Mouse (Mus musculus) liver, adult 2 months (tissue): Measurements from ENCODE around the gene Gm7903. TPM values are rescaled to one million over a fixed set of nuclear protein-coding genes. Genes with fewer than 3 reads are reported as not detected.

Source experiments
- polyA plus RNA-seq: library from polyadenylated mRNA; depleted of rRNA; stranded (reverse); fragments of >200 nt; gene quantifications from 2 replicates; pipeline ENCODE4 v1.2.3, GENCODE M21; 2012; rRNA removed
- total RNA-seq: library from RNA; depleted of rRNA; stranded (reverse); fragments of >200 nt; gene quantifications from 2 replicates; pipeline ENCODE4 v1.2.3, GENCODE M21; 2014; rRNA removed

Gene Gm7903
- total and polyA plus RNA-seq, 2 experiments: not detected

Other genes starting within 250 kb of the Gm7903 start
- gene Tceal6, start 223.1 kb upstream of the Gm7903 start, total RNA-seq: not detected in 2 replicates
- not detected in 2 replicates for gene Tceal6, start 223.1 kb upstream of the Gm7903 start, polyA plus RNA-seq
- not detected in 2 replicates for gene Pramel3, start 131.5 kb upstream of the Gm7903 start, total RNA-seq
- not detected in 2 replicates for gene Pramel3, start 131.5 kb upstream of the Gm7903 start, polyA plus RNA-seq
- not detected in 2 replicates for gene Gm5128, start 60.6 kb upstream of the Gm7903 start, total RNA-seq
- not detected in 2 replicates for gene Gm5128, start 60.6 kb upstream of the Gm7903 start, polyA plus RNA-seq
- gene AV320801, start 60.8 kb downstream of the Gm7903 start, total RNA-seq: not detected in 2 replicates
- not detected in 2 replicates for gene AV320801, start 60.8 kb downstream of the Gm7903 start, polyA plus RNA-seq
- gene Nxf7, start 164.9 kb downstream of the Gm7903 start, total RNA-seq: 0.20 and 0.37 TPM in 2 replicates
- not detected in 2 replicates for gene Nxf7, start 164.9 kb downstream of the Gm7903 start, polyA plus RNA-seq
- not detected in 2 replicates for gene Prame, start 193.9 kb downstream of the Gm7903 start, total RNA-seq
- not detected in 2 replicates for gene Prame, start 193.9 kb downstream of the Gm7903 start, polyA plus RNA-seq